Mouse (Mus musculus) embryonic facial prominence, embryonic 15.5 days (tissue): ENCODE measurements around the gene Fbxw10. TPM values are rescaled to one million over a fixed set of nuclear protein-coding genes. Genes with fewer than 3 reads are reported as not detected.

Experiments
- ATAC-seq: fragments of 200-750 bp; cut with Nextera tagmentation; 2 replicates; pipeline ENCODE4 v1.8.0; 2017; ENCODE audit warnings: low read depth, moderate TSS enrichment; ENCODE audit not compliant: insufficient number of reproducible peaks, low FRiP score, low TSS enrichment
- H3K27ac ChIP-seq: fragments of 300-500 bp; sonication (generic); replicated peaks from 2 replicates; pipeline ENCODE4 v1.5.1; 2015; ENCODE audit warnings: mild to moderate bottlenecking, inconsistent platforms
- H3K27me3 ChIP-seq: fragments of 300-500 bp; sonication (generic); 2 replicates; pipeline ENCODE4 v1.6.1; 2015; ENCODE audit warnings: inconsistent platforms
- H3K36me3 ChIP-seq: fragments of 300-500 bp; sonication (generic); 2 replicates; pipeline ENCODE4 v1.6.1; 2015; ENCODE audit warnings: mild to moderate bottlenecking, inconsistent platforms
- H3K4me1 ChIP-seq: fragments of 300-500 bp; sonication (generic); 2 replicates; pipeline ENCODE4 v1.6.1; 2015; ENCODE audit warnings: inconsistent platforms
- H3K4me2 ChIP-seq: fragments of 300-500 bp; sonication (generic); replicated peaks from 2 replicates; pipeline ENCODE4 v1.6.1; 2015; ENCODE audit warnings: mild to moderate bottlenecking, inconsistent platforms
- H3K4me3 ChIP-seq: fragments of 300-500 bp; sonication (generic); replicated peaks from 2 replicates; pipeline ENCODE4 v1.5.1; 2015; ENCODE audit warnings: mild to moderate bottlenecking, inconsistent platforms
- H3K9ac ChIP-seq: fragments of 300-500 bp; sonication (generic); 2 replicates; pipeline ENCODE4 v1.6.1; 2015; ENCODE audit warnings: inconsistent platforms
- H3K9me3 ChIP-seq: fragments of 300-500 bp; sonication (generic); replicated peaks from 2 replicates; pipeline ENCODE4 v1.6.1; 2016; ENCODE audit warnings: inconsistent platforms
- WGBS: fragments of 180-500 bp; shearing (Covaris S2); methylation state at CpG from one replicate; pipeline ENCODE4 v1.1.7; 2015; 5-methylcytosine and 5-hydroxymethylcytosine counted together
- polyA plus RNA-seq: library from polyadenylated mRNA; unstranded; fragments of >200 nt; fragmentation: Nextera tagmentation; extraction: Ambion mirVana; gene quantifications from 2 replicates; pipeline ENCODE4 v1.2.1, GENCODE M21; 2015

The Fbxw10 gene
- polyA plus RNA-seq, 1 experiment from 2014 or later: 1.1 TPM

- peak; percentile 79 for ATAC-seq
- H3K4me1 ChIP-seq: peaks cover 38% of the 10 kb centered on the region
- peak within 1 kb of the TSS; percentile 86 for H3K4me2 ChIP-seq
- peak within 1 kb of the TSS; percentile 62 for H3K4me3 ChIP-seq
- 3% methylated on average over 15 of the region's 15 CpGs for WGBS
- peak within 1 kb of the TSS; percentile 79 for H3K27ac ChIP-seq
- H3K9me3 ChIP-seq: no peaks in the 10 kb centered on the region
- 0 out of 2 replicates have a peak, but pooled peaks cover 3% of the 10 kb centered on the region for H3K36me3 ChIP-seq
- H3K27me3 ChIP-seq: no peaks in the 10 kb centered on the region
- H3K9ac ChIP-seq: peak within 1 kb of the TSS; percentile 45
These were observed 26.8 kb upstream of the Fbxw10 start, which contains the start of gene Trim16 for GRCm38 (mm10) chr11:62820059-62820541. Gene Trim16 (plus strand): TSS chr11:62820231.

GRCm38 (mm10) chr11:62820661-62821437 is 26.0 kb upstream of the Fbxw10 start:
- peaks cover 38% of the 10 kb centered on the region for H3K4me1 ChIP-seq
- ATAC-seq: no peak; the same call in 1 of the 2 replicates
- peak overlapping the region; percentile 79 for H3K27ac ChIP-seq
- H3K9me3 ChIP-seq: no peaks in the 10 kb centered on the region
- H3K27me3 ChIP-seq: no peaks in the 10 kb centered on the region
- peak overlapping the region; percentile 86 for H3K4me2 ChIP-seq
- H3K36me3 ChIP-seq: 0 out of 2 replicates have a peak, but pooled peaks cover 3% of the 10 kb centered on the region
- peak overlapping the region; percentile 62 for H3K4me3 ChIP-seq
- WGBS: 4% methylated on average over 16 of the region's 16 CpGs
- H3K9ac ChIP-seq: peak overlapping the region; percentile 45

DNA sequence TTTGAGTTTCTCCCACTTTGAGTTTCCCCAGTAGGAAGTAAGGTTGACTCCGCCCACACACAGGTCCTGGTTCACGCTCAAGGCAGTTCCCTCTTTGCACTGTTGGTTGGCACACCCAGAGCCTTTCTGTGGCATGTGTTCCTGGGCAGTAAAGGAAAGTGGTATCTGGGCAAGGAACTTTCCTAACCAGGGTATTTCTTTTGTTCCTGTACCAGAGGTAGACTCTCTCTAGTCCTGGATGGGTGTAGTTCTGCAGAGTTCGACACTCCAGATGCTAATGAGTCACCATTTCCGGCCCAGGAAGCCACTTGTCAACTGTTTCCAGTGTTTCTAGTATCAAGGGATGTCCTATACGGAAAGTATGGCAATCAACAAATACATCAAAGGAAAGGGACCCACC is 25.0 kb upstream of the Fbxw10 start:
- H3K9ac ChIP-seq: no peak overlapping the region
- H3K27ac ChIP-seq: peak overlapping the region; percentile 72
- H3K4me2 ChIP-seq: peak overlapping the region; percentile 86
- H3K4me1 ChIP-seq: peaks cover 38% of the 10 kb centered on the region
- 0 out of 2 replicates have a peak, but pooled peaks cover 3% of the 10 kb centered on the region for H3K36me3 ChIP-seq
- WGBS: 43% methylated on average over 5 of the region's 5 CpGs
- H3K9me3 ChIP-seq: no peaks in the 10 kb centered on the region
- H3K27me3 ChIP-seq: no peaks in the 10 kb centered on the region
- H3K4me3 ChIP-seq: peak overlapping the region; percentile 34
- no peak for ATAC-seq

- ATAC-seq: no peak
- H3K27ac ChIP-seq: 0 out of 2 replicates have a peak overlapping the region, but pooled peaks have one; percentile 11
- H3K27me3 ChIP-seq: no peaks in the 10 kb centered on the region
- no peaks in the 10 kb centered on the region for H3K9me3 ChIP-seq
- peaks cover 7% of the 10 kb centered on the region; the same call in 1 of the 2 replicates for H3K36me3 ChIP-seq
- H3K4me1 ChIP-seq: peaks cover 38% of the 10 kb centered on the region
- no peak overlapping the region for H3K4me3 ChIP-seq
- no peak overlapping the region for H3K9ac ChIP-seq
- 53% methylated on average over 7 of the region's 7 CpGs for WGBS
- peak overlapping the region; percentile 4; the same call in 1 of the 2 replicates for H3K4me2 ChIP-seq
These were observed 22.7 kb upstream of the Fbxw10 start for GRCm38 (mm10) chr11:62824211-62824610.

DNA sequence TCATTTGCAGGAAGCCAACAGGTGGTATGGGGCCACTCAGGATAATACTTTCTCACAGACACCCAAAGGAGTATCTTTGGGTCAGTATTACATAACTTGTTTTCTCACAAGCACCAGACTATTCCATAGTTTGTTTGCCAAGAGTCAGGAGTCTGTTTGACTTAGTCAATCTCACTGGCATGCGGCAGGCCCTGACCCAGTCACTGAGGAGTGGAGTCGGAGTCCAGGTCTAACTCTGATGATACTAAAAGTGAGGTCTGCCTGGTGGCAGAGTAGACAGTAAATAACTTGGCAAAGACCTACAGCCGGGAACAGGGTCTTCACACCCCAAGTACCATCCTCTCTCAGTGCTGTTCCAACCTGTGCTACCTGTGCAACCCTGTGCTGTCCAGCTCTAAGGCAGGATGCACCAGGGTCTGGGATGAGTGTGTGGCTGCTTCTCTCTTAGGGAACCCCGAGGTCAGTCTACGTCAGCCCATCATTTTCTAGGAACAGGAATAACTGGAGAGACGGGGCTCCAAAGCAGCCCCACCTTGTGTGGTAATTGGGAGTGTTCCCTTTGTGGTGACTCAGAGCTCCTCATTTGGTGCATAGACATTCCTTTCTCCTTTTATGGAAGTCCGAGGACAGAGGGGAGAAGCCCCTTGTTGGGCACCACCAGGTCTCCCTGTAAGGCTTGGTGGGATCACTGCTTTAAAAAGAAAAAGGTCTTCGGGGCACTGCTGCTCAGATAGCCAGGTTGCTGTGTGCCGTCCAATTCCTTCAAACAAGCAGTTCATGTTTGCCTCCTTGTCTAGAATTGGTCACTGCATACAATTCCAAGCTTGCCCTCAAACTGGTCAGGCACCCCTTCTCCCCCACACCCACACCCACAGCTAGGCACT is 21.4 kb upstream of the Fbxw10 start:
- peaks cover 25% of the 10 kb centered on the region for H3K4me1 ChIP-seq
- no peak overlapping the region for H3K4me2 ChIP-seq
- 76% methylated on average over 9 of the region's 9 CpGs for WGBS
- H3K9ac ChIP-seq: no peak overlapping the region
- H3K27me3 ChIP-seq: no peaks in the 10 kb centered on the region
- H3K27ac ChIP-seq: 0 out of 2 replicates have a peak overlapping the region, but pooled peaks have one; percentile 28
- H3K9me3 ChIP-seq: no peaks in the 10 kb centered on the region
- H3K36me3 ChIP-seq: peaks cover 13% of the 10 kb centered on the region; the same call in 1 of the 2 replicates
- 0 out of 2 replicates have a peak, but pooled peaks have one; percentile 40 for ATAC-seq
- no peak overlapping the region for H3K4me3 ChIP-seq

- Histone ChIP-seq H3K4me2 (no peak overlapping the region), H3K9me3 (no peaks in the 10 kb centered on the region), H3K36me3 (peaks cover 17% of the 10 kb centered on the region; the same call in 1 of the 2 replicates), H3K27me3 (no peaks in the 10 kb centered on the region), H3K4me1 (peaks cover 18% of the 10 kb centered on the region), H3K4me3 (no peak overlapping the region), H3K9ac (no peak overlapping the region), H3K27ac (0 out of 2 replicates have a peak overlapping the region, but pooled peaks have one; percentile 28)
- 71% methylated on average over 6 of the region's 6 CpGs for WGBS
- no peak for ATAC-seq
These were observed 20.6 kb upstream of the Fbxw10 start for GRCm38 (mm10) chr11:62826106-62826733.

DNA sequence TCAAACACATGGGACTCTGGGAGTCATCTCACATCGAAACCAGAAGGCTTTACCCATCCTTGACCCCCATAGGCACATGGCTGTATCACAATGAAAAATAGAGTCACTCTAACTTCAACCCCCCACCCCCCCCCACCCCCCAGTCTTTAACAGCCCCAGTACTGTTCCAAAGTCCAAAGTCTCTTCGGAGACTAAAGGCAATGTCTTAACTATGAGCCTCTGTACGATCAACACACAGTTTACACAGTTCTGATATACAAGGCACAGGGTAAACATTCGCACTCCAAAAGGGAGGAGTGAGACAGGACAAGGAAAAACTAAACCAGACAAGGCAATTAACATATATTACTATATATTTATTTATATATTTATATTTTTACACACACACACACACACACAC is 19.7 kb upstream of the Fbxw10 start:
- Histone ChIP-seq H3K9ac (no peak overlapping the region), H3K36me3 (peaks cover 26% of the 10 kb centered on the region; the same call in 1 of the 2 replicates), H3K4me1 (peaks cover 11% of the 10 kb centered on the region), H3K27ac (no peak overlapping the region), H3K9me3 (no peaks in the 10 kb centered on the region), H3K27me3 (no peaks in the 10 kb centered on the region), H3K4me3 (no peak overlapping the region), H3K4me2 (no peak overlapping the region)
- no peak for ATAC-seq
- WGBS: 92% methylated on average over 4 of the region's 4 CpGs

- peaks cover 9% of the 10 kb centered on the region; the same call in 1 of the 2 replicates for H3K4me1 ChIP-seq
- WGBS: 67% methylated on average over 3 of the region's 3 CpGs
- peaks cover 31% of the 10 kb centered on the region; the same call in 1 of the 2 replicates for H3K36me3 ChIP-seq
- H3K4me3 ChIP-seq: no peak overlapping the region
- no peaks in the 10 kb centered on the region for H3K9me3 ChIP-seq
- H3K4me2 ChIP-seq: no peak overlapping the region
- H3K27me3 ChIP-seq: no peaks in the 10 kb centered on the region
- H3K9ac ChIP-seq: no peak overlapping the region
- no peak overlapping the region for H3K27ac ChIP-seq
- ATAC-seq: no peak
These were observed 19.0 kb upstream of the Fbxw10 start for GRCm38 (mm10) chr11:62827911-62828310.

DNA sequence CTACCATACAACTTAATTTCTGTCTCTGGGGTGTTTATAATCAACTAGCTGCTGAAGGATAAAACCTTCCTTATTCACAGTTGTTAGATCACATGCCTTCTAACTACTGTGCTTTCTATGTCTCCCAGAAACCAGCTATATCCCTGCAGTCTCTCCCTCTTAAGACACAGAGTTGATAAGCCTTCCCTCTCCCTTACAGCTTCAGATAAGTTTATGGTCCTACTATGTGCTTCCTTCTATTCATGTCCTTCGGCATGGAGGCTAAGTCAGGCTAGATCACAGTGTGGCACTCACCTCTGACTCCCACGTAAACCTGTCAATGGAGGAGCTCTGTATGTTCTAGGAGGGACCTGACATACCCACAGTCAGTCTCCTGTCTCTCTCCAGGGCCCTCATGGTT is 16.5 kb upstream of the Fbxw10 start:
- Histone ChIP-seq H3K27me3 (no peaks in the 10 kb centered on the region), H3K27ac (no peak overlapping the region), H3K9ac (no peak overlapping the region), H3K4me1 (no peaks in the 10 kb centered on the region), H3K4me3 (no peak overlapping the region), H3K9me3 (no peaks in the 10 kb centered on the region), H3K4me2 (no peak overlapping the region), H3K36me3 (peaks cover 30% of the 10 kb centered on the region; the same call in 1 of the 2 replicates)
- 87% methylated on average over 2 of the region's 2 CpGs for WGBS
- no peak for ATAC-seq

GRCm38 (mm10) chr11:62831906-62832305 is 15.0 kb upstream of the Fbxw10 start:
- H3K4me1 ChIP-seq: no peaks in the 10 kb centered on the region
- H3K4me2 ChIP-seq: no peak overlapping the region
- no peak overlapping the region for H3K4me3 ChIP-seq
- H3K36me3 ChIP-seq: peaks cover 41% of the 10 kb centered on the region
- H3K9ac ChIP-seq: no peak overlapping the region
- no peaks in the 10 kb centered on the region for H3K27me3 ChIP-seq
- H3K9me3 ChIP-seq: no peaks in the 10 kb centered on the region
- H3K27ac ChIP-seq: no peak overlapping the region
- ATAC-seq: no peak
